Mouse (Mus musculus): ENCODE data around the gene Dll4.

- TF ChIP-seq POLR2A (IDR thresholded peaks at IDR 0.05; ENCODE audit: extremely low read depth, insufficient read depth, low read length): no peak
- TF ChIP-seq CTCF (IDR thresholded peaks at IDR 0.05; ENCODE audit: low read depth, low read length): no peak
These were observed 21.2 kb upstream of the Dll4 start for GRCm38 (mm10) chr2:119304391-119304790.

All from liver, adult 2 months (tissue).